Mouse (Mus musculus) left cerebral cortex, adult 8-10 months (tissue): ENCODE results near the gene Nelfe. TPM values are rescaled to one million over a fixed set of nuclear protein-coding genes. Genes with fewer than 3 reads are reported as not detected.
"Not testable (repeated sequence)": the region's sequence is repeated elsewhere in the genome, so short reads cannot be mapped to it uniquely, and the experiment has no call there.

ENCODE experiments used
- DNase-seq, 2 experiments: peaks; one replicate each; pipeline ENCODE4 v3.0.0; 2022; ENCODE audit warnings: low spot score in 2 of 2
- total RNA-seq, 4 experiments: library from RNA; stranded (reverse); gene quantifications; 2 replicates each; pipeline ENCODE4 v1.2.4; 2022

Nelfe gene
- total RNA-seq: 10 to 100 TPM; 34.8 to 38.3 (median 37.2) TPM

DNA sequence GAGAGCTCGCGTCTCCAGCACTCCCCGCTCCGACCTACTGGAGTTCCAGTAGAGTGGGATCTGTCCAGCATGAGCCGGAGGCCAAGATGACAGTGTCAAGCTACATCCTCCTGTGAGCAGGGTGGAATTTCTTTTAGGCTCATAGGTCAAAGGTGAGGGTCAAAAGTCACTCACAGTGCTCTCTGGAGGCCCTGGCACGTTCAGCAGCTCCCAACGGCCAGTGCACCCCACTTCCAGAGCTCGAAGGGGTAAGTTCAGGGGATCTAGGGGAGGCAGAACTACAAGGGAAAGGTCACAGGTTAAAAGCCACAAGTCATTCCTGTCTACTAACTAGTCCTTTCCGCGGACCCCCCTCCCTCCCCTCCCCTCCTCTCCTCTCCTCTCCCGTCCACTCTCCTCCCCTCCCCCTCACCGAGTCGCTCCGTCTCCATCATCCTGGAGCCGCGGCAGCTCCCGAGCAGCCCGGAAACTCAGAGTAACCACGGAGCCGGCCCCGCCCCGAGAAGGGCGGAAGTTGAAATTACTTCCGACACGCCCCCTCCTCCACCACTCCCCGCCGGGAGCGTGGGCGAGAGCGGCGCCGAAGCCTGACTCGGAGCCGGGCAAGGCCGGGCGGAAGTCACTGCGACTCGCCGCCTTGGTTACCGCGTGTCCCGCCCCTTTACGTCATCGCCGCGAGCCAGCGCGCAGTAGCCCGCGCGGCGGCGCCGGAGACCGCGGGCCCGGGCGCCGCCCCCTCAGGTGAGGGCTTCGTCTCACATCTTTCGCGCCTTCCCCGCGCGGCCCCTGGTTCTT, at the start of gene Nelfe, which contains the start of gene Skiv2l:
Nelfe (plus strand) TSS at position 670 of the 795 bp plus-strand sequence.
Skiv2l (minus strand) TSS at position 489 of the 795 bp plus-strand sequence.
- DNase-seq: peak; percentile 87 to 97

DNA sequence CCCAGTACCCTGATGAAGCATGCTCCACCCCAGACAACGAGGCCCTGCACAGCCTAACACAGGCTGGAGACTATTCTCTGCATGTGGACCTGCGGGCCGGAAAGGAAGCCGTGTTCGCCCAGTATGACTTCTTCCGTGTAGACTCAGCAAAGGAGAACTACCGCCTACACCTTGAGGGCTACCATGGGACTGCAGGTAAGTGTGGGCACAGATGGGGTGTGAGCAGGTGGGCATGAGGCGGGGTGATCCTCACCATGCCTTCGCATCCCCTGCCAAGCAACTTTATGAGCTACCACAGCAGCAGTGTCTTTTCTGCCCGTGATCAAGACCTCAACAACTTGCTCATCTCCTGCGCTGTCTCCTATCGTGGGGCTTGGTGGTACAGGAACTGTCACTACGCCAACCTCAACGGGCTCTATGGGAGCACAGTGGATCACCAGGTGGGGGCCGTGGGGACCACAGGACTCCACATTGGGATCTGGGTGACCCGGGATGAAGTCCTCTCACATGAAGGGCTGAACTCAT, 49.3 kb upstream of the Nelfe start:
- DNase-seq: not testable (repeated sequence)

DNA sequence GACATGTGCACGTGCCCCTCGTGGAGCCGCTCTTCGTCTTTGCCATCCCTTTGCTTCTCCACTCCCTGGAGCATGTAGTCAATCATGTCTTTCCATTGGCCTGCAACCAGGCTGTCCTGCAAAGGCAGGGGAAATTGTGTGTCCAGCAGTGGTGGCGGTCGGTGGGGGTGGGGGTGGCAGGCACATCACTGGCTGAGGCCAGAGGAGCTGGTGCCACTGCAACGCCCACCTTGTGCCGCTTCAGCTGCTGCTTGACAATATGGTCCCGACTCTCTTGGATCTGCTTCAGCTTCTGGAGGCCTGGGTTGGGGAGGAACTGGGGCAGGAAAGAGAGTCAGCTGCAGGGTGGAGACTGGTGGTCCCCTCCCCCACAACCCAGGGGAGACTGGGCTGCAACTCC, 47.4 kb upstream of the Nelfe start:
- DNase-seq: not testable (repeated sequence)

DNA sequence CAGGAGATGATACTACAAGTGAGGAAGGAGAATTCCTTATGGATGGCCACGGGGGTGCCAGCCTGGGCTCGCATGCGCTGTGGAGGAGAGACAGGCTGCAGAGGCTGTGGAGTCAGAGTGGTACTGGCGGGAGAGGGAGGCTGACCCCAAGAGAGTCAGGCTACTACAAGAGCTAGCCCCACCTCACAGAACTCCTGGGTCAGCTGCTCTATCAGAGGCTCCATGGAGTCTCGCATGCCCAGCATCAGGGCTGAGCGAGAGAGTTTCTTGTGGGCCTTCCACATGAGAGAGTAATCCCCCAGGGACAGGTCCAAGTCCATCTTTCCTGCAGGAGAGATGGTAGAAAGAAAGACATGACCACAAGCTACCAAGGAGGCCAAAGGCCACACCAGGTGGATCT, 46.8 kb upstream of the Nelfe start:
- not testable (repeated sequence) for DNase-seq

DNA sequence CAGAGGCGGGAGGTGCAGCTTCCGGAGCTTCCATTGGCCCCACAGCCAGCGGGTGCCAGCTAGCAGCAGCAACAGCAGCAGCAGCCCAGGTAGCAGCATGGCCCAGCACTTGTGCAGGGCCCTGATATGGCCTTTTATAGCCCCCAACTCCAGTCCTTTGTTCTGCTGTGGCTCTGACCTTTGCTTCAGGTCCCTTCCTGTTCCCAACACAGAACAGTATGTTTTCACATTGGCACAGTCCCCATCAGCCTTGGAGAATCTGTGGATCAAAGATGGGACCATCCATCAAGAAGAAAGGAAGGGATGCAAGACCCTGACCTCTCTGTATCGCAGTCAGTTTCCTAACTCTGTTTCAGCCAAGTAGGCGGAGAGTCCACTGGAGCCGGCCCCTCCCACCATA, 45.9 kb upstream of the Nelfe start, which contains the start of gene Cyp21a1:
Cyp21a1 (minus strand) TSS at position 261 of the 400 bp plus-strand sequence.
- not testable (repeated sequence) for DNase-seq

DNA sequence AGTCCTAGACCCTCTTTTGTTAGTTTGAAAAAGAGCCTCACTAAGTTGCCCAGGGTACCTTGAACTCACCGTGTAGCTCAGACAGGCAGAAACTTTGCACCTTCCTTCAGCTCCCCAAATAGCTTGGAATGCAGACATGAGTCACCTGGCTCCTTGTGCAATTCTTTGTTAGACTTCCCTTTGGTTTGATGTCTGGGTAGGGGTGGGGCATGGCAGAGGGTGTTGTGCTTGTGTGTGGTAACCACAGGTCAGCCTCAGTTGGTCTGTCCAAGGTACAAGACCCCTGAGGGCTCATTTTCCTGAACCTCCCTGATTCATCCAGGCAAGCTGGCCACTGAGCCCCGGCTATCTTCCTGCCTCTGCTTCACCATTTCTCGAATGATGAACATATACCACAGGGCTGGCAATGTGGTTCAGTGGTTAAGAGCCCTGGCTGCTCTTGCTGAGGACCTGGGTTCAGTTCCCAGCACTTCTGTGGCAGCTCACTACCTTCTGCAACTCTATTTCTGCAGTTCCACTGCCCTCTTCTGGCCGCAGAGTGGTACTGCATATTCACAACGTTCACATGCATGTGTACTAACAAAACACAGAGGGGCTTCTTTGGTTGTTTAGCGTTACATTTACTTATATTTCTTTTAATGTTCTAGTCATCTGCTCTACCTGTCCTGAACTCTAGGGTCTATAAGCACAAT, 45.2 kb upstream of the Nelfe start:
- DNase-seq: no peak

DNA sequence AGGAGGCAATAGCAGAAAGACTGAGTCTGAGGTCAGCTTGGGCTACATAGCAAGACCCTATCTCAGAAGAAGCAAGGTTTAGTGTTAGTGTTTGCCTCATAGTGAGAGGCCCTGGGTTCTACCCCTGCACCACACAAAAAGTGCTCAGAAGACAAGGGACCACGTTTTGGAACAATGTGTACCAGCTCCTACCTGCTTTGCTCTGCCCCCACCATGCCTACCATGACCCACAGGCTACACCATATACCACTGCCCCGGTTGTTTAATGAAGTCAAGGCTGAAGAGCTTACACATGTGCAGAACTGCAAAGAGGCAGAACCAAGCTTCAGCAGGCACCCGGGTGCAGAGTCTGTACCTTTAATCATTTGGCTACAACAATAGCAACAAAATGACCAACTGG, 43.0 kb upstream of the Nelfe start:
- no peak for DNase-seq

DNA sequence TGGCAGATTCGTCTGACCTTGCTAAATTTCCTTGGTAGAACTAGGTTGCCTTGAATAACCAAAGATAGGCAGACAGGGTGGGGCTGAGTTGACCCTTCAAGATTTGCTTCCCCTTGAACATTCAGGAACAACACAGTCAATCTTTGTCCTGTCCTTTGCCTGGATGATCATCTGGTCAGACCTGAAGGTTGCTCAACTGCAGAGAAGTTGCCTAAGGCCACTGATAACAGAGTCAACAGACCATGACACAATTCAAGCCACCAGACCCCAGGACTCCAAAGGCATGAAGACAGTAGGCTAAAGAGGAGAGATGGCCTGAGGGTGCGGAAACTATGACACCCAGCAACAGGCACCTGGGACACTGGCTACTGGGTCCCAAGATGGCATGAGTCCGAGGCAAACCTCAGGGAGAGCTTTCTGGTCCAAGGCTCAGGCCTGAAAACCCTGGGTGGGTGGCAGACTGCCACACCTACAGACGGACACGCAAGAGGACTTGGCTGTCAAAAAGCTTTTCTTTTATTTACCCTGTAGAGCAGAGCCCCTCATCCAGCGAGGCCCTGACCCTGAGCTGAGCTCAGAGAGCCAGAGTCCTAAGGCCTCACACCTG, 41.5 kb upstream of the Nelfe start:
- DNase-seq: no peak

DNA sequence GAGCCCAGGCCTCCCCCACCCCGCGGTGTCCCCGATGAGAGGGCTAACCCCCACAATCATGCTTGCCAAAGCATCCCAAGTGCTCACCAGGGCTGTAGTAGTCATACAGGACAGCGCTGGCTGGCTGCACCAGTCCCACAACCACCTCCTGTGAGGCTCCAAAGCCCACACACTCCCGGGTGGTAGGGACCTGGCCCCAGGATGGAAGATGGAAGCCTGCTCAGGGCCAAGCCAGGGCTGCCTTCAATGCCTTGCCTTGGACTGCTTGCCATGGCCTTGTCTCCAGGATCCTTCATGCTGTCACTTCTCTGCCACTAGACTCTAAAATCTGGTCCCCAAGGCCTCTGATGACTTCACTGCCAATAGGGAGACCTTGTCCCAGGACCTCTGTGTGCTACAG, 39.8 kb upstream of the Nelfe start:
- DNase-seq: not testable (repeated sequence)

DNA sequence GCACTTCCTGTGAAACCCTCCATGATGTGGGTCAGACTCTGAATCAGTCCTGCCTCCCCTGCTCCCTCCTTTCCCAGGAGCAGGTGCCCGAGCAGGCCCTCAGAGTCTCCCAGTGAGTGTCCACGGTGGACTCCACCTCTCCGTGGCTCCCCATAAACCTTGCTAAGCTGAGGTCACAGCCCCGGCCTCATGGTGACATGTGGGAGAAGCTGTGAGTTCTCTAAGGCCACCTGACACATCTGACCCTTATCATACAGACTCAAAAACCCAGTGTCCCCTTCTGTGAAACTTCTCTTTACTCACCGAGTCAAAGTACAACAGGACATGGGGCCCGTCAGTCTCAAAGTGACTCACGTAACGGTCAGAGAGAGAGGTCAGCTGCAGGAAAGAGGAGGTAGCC, 39.4 kb upstream of the Nelfe start:
- not testable (repeated sequence) for DNase-seq

DNA sequence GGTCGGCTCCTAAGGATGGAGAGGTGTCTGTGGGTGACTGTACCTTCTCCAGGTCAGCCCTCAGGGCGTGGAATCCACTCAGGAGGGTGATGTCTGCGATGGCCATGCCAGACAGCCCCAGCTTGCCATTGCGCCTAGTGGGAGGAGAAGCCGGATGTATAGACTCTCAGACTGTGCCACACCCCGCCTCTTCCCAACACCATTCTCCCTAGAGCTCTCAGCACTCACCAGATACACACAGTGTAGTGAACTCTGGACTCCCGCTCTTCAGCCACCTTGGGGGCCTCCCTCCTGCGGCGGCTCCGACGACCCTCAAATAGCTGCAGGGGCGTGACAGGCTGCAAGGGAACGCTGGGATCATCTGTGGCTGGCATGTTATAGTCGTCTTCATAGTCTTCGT, 38.9 kb upstream of the Nelfe start:
- no peak for DNase-seq

DNA sequence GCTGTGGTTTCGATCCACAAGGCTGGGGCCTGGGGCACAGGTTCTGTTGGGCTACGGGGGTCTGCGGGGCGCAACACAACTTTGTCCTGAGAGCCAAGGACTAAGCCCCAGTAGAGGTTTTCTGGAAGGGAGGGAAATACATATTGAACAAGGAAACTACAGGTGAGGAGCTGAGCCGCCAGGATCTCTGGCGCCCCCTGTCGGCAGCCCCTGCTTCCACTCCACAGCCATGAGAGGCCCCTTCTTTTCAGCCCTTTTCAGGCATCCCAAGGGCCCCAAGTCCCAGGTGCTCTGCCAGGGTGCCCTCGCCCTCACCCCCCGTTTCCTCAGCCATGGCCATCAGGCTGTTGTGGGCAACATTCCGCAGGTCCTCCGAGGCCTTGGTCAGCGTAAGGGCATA, 36.4 kb upstream of the Nelfe start:
- peak in 1 of 2 experiments; percentile 44 for DNase-seq

DNA sequence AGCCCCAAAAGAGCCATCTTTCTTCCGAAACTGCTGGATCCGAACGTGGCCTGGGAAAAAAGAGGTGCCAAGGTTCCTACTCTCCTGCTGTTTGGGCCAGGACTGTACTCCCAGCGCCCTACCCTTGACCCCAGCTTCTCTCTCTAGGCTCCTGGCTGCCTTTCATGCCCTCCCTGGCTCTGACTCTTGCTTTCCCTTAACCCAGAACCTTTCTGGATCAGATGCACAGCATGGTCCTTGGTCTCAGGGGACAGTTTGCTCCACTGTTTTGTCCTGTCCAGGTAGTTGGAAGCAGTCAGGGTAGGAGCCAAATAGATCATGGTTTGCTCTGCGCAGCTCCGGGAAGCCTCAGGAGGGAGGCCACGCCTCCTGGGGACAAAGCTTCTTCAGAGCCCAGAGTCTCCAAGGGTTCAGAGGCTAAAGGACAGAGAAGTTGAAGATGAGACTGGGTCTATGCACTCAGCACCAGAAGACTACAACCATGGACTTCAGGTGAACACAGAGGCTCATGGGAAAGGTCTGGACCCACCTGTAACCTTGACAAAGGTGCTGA, 35.3 kb upstream of the Nelfe start:
- no peak for DNase-seq

DNA sequence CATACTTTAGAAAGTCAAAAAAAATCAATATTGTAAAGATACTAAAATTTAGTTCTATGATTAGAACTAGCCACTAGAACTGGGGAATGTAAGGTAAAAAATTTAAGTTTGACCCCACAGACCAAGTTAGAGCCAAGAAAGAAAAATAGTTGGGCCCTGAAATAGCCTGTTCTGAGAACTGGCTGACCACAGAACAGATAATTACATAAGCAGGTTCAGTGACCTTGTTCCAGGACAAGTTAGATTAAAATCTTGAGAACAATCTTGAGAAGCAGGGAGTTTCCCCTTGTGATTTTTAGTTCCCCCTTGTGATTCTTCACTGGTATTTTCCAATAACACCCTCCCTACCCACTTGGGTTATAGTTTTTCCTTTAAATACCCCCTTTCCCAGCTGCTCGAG, 19.4 kb upstream of the Nelfe start:
- DNase-seq: not testable (repeated sequence)

DNA sequence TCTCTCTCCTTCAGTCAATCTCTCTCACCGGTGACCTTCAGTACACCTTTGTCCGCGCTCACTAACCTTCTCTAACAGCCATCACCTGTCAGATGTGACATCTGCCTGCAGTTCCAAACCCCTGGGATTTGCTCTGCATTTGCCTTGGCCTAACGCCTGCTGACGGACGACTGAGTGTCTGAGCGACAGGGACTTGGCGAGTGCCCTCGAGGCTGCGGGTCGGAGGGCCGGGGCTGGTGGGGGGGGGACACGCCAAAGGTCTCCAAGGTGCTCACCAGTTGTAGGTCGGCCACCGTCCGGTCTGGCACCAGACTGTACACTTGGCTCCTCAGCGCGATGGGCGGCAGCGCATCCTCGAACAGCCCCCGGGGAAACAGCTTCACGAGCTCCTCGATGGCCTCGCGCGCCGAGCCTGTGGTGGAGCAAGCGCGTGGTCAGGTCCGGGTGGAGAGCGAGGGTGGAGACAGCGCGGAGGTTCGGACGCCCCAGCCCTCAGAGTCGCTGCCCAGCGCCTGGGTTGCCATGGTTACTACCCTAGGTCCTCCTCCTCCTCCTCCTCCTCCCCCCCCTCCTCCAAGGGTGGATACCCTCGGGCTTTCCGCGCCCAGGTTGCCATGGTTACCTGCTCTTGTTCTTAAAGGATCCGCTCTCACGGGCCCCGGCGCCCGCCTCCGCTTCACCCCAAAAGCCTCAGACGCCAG, 13.9 kb upstream of the Nelfe start:
- no peak for DNase-seq

DNA sequence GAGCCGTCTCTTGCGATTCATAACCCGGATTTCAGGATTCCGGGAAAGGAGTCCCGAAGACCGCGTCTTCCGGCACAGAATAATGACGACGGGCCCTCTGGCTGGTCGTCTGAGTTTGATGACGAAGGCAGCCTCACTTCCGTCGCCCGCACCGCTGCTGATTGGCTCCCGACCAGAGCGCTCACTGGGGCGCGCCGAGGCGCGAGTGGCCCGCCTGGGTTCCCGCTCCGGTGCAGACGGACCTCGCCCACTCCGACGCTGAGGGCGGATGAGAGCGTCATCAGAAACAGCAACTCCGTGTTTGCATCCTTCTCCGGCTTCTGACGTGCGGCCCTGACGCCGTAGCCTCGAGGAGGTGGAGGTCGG, 13.4 kb upstream of the Nelfe start, which contains the start of the genes Stk19 and Dxo:
Stk19 (minus strand) TSS at position 90 of the 366 bp plus-strand sequence.
Dxo (plus strand) TSS at position 164 of the 366 bp plus-strand sequence.
- DNase-seq: peak; percentile 92 to 97

DNA sequence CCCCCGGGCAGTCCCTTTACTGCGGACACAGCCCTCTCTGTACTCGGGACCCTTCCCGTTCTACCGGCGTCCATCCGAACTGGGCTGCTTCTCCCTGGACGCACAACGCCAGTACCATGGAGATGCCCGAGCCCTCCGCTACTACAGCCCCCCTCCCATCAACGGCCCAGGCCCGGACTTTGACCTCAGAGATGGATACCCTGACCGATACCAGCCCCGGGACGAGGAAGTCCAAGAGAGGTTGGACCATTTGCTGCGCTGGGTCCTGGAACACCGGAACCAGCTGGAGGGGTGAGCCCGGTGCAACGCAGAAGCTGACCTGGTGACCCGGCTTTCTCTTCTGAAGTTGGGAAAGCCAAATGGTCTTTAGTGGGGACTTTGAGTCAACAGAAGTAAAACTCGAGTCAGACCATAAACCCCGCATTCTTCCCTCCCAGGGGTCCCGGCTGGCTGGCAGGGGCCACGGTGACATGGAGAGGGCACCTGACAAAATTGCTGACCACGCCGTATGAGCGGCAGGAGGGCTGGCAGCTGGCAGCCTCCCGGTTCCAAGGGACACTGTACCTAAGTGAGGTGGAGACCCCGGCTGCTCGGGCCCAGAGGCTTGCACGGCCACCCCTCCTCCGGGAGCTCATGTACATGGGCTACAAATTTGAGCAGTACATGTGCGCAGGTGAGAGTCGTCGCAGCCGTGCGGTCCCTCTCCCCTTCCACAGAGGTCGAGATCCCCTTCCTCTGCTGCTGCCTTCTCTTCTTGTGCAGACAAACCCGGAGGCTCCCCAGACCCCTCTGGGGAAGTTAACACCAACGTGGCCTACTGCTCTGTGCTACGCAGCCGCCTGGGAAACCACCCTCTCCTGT, 12.5 kb upstream of the Nelfe start:
- no peak for DNase-seq

DNA sequence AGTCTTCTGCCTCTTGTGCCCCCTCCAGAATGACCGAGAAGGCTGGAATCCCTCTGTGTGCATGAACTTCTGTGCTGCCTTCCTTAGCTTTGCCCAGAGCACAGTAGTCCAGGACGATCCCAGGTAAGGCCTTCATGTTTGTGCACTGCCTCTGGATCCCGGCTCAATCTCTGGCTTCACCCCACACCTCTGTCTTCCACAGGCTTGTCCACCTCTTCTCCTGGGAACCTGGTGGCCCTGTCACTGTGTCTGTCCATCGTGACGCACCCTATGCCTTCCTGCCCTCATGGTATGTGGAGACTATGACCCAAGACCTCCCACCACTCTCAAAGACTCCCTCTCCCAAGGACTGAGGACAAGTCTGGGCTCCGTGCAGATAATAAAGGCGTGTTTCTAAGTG, 11.4 kb upstream of the Nelfe start:
- DNase-seq: no peak

DNA sequence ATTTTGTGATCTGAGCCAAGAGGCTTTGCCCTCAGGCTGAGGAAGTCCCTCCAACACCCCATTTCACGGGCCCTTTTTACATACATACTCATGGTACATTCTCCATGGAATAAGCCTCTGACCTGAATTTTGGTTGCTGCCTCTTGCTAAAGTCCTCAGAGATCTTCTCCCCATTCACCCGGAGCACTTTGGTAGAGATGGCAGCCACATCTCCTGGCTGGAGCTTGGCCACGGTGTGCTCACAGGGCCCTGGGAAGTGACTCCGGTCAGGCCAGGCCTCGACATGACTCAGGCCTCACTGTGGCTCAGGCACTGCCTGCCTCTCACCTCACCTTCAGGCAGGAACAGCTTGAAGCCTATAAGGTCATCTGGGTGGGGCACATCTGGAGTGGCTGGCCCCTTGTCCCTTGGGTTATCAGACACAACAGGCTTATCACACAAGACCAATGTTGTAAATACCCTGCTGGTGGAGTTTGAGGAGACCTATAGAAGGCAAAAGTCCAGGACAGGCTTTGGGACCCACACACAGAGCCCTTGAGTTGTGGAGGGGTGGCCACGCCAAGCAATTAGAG, 9.4 kb upstream of the Nelfe start:
- DNase-seq: no peak

DNA sequence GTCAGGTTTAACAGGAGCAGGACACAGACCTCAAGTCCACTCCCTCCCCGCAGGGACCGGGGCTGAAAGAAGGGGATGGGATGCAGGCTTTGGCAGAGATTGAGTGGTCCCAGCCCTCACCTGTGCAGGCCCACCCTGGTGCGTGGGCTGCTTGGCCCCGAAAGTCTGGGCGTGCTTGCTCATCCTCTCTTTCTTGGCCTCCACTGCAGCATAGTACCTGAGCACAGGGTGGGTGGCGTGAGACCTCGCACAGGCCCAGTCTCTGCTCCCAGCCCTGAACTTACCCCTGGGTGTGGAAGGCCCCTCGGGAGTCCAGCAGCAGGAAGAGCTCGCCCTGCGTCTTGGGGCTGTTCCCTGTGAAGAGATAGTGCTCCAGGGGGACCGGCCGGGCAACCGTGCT, 5.3 kb upstream of the Nelfe start:
- DNase-seq: no peak
